Mouse (Mus musculus): ENCODE measurements around the gene Lage3. TPM values are rescaled to one million over a fixed set of nuclear protein-coding genes. Genes with fewer than 3 reads are reported as not detected.
A peak's percentile ranks its signal among the peaks of the same experiment; 100 is the strongest.

The Lage3 gene
- 7.0 and 7.3 TPM in 2 replicates for polyA plus RNA-seq (2012; rRNA removed)

DNA sequence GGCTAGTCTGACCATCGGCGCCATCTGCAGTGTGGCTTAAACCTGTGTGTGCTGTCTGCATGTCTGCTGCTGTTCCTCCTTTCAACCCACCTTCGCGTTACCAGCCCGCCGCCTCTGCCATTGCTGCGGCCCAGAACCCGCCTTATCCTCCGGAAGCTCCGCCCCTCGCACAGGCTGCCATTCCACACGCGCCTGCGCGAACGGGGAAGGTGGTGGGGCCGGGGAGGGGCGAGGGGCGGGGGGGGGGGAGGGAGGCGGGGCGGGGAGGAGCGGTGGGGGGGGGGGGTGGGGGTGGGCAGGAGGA lies at the start of gene Lage3:
Gene Lage3 (minus strand): TSS at position 152 of the 304 bp plus-strand sequence.
- Histone ChIP-seq H3K27ac (ENCODE audit: control insufficient read depth, insufficient read depth, low read depth, low read length) (no peak within 1 kb of the TSS), H3K4me3 (ENCODE audit: control insufficient read depth, low read depth, low read length) (peak within 1 kb of the TSS; percentile 79), H3K27me3 (ENCODE audit: control insufficient read depth, insufficient read depth, low read length) (no peaks in the 10 kb centered on the region), H3K4me1 (ENCODE audit: control insufficient read depth, insufficient read depth, low read length) (peaks cover 3% of the 10 kb centered on the region; the same call in 1 of the 2 replicates), H3K36me3 (ENCODE audit: control insufficient read depth, insufficient read depth, low read length) (no peaks in the 10 kb centered on the region)
- TF ChIP-seq CTCF (IDR thresholded peaks at IDR 0.05; ENCODE audit: control insufficient read depth, insufficient read depth, insufficient replicate concordance, low read depth, low read length) (no peak), POLR2A (IDR thresholded peaks at IDR 0.05; ENCODE audit: control insufficient read depth, low read depth, low read length) (peak; percentile 52; the same call in 1 of the 2 replicates)

DNA sequence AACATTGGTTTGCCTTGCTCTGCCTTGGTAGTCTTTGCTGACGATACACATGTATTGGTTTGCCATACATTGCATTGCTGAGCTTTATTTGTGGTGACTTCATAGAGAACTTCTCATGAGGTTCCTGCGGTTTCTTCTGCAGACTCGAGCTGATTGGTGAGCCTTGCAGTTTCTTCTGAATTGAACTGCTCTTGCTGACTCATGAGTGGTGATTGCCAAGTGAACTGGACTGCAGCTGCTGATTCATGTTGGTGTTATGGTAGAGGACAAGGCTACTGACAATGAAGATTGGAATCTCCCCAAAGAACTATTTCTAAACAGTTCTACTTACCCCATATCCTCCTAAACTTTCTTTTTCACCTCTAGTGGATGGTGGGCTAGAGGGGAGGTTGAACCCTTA lies 46.7 kb upstream of the Lage3 start:
- Histone ChIP-seq H3K4me3 (ENCODE audit: control insufficient read depth, low read depth, low read length) (no peak overlapping the region), H3K4me1 (ENCODE audit: control insufficient read depth, insufficient read depth, low read length) (no peaks in the 10 kb centered on the region), H3K36me3 (ENCODE audit: control insufficient read depth, insufficient read depth, low read length) (no peaks in the 10 kb centered on the region), H3K27me3 (ENCODE audit: control insufficient read depth, insufficient read depth, low read length) (no peaks in the 10 kb centered on the region), H3K27ac (ENCODE audit: control insufficient read depth, insufficient read depth, low read depth, low read length) (no peak overlapping the region)
- TF ChIP-seq POLR2A (IDR thresholded peaks at IDR 0.05; ENCODE audit: control insufficient read depth, low read depth, low read length) (no peak), CTCF (IDR thresholded peaks at IDR 0.05; ENCODE audit: control insufficient read depth, insufficient read depth, insufficient replicate concordance, low read depth, low read length) (no peak)

DNA sequence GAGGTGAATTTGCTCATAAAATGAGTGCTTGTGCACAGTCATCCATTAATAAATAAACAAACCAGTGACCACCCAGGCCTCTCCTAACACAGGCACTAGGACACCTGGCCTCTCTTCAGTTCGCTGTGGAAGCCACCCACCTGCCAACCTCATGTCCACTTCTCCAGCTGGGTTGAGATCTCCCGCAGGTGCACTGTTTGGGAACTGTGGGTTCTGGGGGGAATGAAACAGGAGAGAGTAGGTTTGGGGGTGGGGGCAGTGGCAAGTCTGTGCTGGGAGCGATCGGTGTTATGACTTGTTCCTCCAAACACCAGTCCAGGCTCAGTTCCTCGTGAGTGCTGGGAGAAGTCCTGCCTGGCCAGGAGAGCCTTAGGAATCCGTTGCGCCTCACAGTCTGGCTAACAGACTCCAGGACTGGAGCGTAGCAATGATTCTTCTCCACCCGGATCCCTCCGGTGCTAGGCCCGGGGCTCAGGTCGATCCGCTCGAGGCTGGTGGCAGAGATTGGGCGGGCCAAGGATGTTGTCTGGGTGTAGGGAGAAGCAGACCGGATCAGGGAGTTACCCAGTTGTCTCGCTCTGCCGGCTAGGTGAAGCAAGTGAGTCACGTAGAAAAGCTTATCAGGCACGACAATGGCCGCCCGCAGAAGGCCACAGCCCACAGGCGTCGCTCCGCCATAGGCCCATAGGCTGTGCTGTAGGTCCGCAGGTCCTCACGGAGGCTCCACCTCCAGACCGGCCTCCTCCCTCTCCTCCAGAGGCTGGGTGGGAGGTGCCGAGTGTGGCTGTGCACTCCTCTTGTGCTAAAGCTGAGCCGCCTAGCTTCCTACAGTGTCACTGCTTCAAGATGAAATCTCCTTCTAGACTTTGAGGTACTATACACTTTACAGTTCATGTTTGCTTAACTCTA lies 39.4 kb upstream of the Lage3 start, which contains the start of the genes Fam3a and Ikbkg:
Gene Fam3a (minus strand): TSS at position 738 of the 909 bp plus-strand sequence.
Gene Ikbkg (plus strand): TSS at position 756 of the 909 bp plus-strand sequence.
- Histone ChIP-seq H3K4me3 (ENCODE audit: control insufficient read depth, low read depth, low read length) (peak within 1 kb of the TSS; percentile 77), H3K4me1 (ENCODE audit: control insufficient read depth, insufficient read depth, low read length) (peaks cover 3% of the 10 kb centered on the region), H3K27ac (ENCODE audit: control insufficient read depth, insufficient read depth, low read depth, low read length) (peak within 1 kb of the TSS; percentile 36; the same call in 1 of the 2 replicates), H3K27me3 (ENCODE audit: control insufficient read depth, insufficient read depth, low read length) (no peaks in the 10 kb centered on the region), H3K36me3 (ENCODE audit: control insufficient read depth, insufficient read depth, low read length) (no peaks in the 10 kb centered on the region)
- TF ChIP-seq CTCF (IDR thresholded peaks at IDR 0.05; ENCODE audit: control insufficient read depth, insufficient read depth, insufficient replicate concordance, low read depth, low read length) (no peak), POLR2A (IDR thresholded peaks at IDR 0.05; ENCODE audit: control insufficient read depth, low read depth, low read length) (peak; percentile 39; the same call in 1 of the 2 replicates)

DNA sequence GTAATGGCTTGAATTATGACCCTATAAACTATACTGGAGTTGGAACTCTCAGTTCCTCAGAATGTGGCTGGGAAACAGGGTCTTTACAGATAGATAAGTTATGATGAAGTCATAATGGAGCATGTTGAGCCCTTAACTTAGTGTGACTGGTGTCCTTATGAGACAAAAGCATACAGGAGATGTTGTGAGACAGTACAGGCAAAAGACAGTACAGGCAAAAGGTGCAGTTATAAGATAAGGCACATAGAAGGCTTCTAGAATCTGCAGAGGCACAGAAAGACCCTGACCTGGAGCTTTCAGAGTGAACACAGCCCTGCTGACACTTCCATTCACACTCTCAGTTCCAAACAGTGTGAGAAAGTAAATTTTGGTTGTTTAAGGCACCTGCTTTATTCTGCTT lies 34.7 kb upstream of the Lage3 start:
- no peaks in the 10 kb centered on the region for H3K36me3 ChIP-seq (ENCODE audit: control insufficient read depth, insufficient read depth, low read length)

DNA sequence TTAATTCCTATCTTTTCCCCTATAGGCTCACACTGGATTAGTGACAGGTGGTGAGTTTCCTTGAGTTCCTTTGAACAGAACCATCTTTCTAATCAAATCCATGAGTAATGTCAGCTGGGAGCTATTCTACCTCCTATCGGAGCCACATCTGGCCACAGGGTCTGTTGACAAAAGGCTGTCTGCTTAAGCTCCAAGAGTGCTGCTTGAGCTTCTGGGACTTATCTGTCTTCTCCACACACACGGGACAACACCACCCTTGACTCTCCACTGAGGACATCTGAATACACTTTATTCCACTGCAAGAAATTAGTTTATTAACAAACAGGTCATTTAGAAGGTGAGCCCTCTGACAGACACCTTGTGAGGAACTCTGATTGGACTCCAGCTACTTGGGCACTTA lies 31.0 kb upstream of the Lage3 start:
- TF ChIP-seq POLR2A (IDR thresholded peaks at IDR 0.05; ENCODE audit: control insufficient read depth, low read depth, low read length), result no peak
- TF ChIP-seq CTCF (IDR thresholded peaks at IDR 0.05; ENCODE audit: control insufficient read depth, insufficient read depth, insufficient replicate concordance, low read depth, low read length), result no peak
- no peaks in the 10 kb centered on the region for H3K4me1 ChIP-seq (ENCODE audit: control insufficient read depth, insufficient read depth, low read length)
- no peak overlapping the region for H3K27ac ChIP-seq (ENCODE audit: control insufficient read depth, insufficient read depth, low read depth, low read length)
- no peaks in the 10 kb centered on the region for H3K36me3 ChIP-seq (ENCODE audit: control insufficient read depth, insufficient read depth, low read length)
- no peak overlapping the region for H3K4me3 ChIP-seq (ENCODE audit: control insufficient read depth, low read depth, low read length)
- no peaks in the 10 kb centered on the region for H3K27me3 ChIP-seq (ENCODE audit: control insufficient read depth, insufficient read depth, low read length)

More for the DNA sequence above, 34.7 kb upstream of the Lage3 start:
- H3K27me3 ChIP-seq (ENCODE audit: control insufficient read depth, insufficient read depth, low read length), result no peaks in the 10 kb centered on the region
- no peak overlapping the region for H3K4me3 ChIP-seq (ENCODE audit: control insufficient read depth, low read depth, low read length)
- TF ChIP-seq POLR2A (IDR thresholded peaks at IDR 0.05; ENCODE audit: control insufficient read depth, low read depth, low read length), result no peak
- TF ChIP-seq CTCF (IDR thresholded peaks at IDR 0.05; ENCODE audit: control insufficient read depth, insufficient read depth, insufficient replicate concordance, low read depth, low read length), result no peak
- H3K4me1 ChIP-seq (ENCODE audit: control insufficient read depth, insufficient read depth, low read length), result peaks cover 3% of the 10 kb centered on the region
- no peak overlapping the region for H3K27ac ChIP-seq (ENCODE audit: control insufficient read depth, insufficient read depth, low read depth, low read length)

DNA sequence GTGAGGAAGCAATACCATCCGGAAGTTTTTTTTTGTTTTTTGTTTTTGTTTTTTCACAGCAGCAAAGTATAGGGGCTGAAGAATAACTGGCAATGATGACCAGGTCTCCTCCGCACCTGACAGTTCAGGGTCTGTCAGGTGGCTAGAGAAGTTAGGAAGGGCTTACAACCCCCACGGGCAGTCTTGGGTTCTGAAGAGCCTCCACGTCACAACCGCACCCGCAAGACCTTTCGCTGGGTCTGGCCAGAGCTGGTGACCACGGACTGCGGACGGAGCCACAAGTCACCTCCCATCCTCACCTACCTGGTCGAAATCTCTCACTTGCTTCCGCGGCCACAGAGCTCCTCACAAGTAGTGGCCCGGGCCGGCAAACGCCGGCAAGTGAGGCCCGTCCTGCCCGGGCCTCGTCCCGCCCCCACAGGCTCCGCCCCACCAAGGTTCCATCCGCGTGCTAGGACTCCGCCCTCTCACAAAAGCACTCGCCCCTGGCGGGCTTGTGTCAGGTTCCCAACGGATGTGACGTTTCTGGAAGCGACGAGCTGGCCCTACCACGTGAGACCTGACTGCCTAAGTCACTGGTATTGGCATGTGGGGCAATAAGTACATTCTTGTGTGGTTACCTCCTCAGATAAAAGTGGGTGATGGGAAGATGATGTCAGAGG lies 19.6 kb upstream of the Lage3 start, which contains the start of the genes Ubl4a and Slc10a3:
Gene Ubl4a (minus strand): TSS at position 331 of the 662 bp plus-strand sequence.
Gene Slc10a3 (minus strand): TSS at position 462 of the 662 bp plus-strand sequence.
- no peaks in the 10 kb centered on the region for H3K36me3 ChIP-seq (ENCODE audit: control insufficient read depth, insufficient read depth, low read length)
- peak within 1 kb of the TSS; percentile 92 for H3K4me3 ChIP-seq (ENCODE audit: control insufficient read depth, low read depth, low read length)
- TF ChIP-seq POLR2A (IDR thresholded peaks at IDR 0.05; ENCODE audit: control insufficient read depth, low read depth, low read length), result peak; percentile 69
- no peak for TF ChIP-seq CTCF (IDR thresholded peaks at IDR 0.05; ENCODE audit: control insufficient read depth, insufficient read depth, insufficient replicate concordance, low read depth, low read length)
- no peaks in the 10 kb centered on the region for H3K27me3 ChIP-seq (ENCODE audit: control insufficient read depth, insufficient read depth, low read length)
- H3K27ac ChIP-seq (ENCODE audit: control insufficient read depth, insufficient read depth, low read depth, low read length), result peak within 1 kb of the TSS; percentile 93
- H3K4me1 ChIP-seq (ENCODE audit: control insufficient read depth, insufficient read depth, low read length), result no peaks in the 10 kb centered on the region; the same call in 1 of the 2 replicates
